Mouse (Mus musculus) cerebellum, adult 11 months (tissue): ENCODE measurements around the gene Trim8.

Experiments
- DNase-seq: peaks from one replicate; pipeline ENCODE4 v3.0.0; 2022

Trim8 gene

DNA sequence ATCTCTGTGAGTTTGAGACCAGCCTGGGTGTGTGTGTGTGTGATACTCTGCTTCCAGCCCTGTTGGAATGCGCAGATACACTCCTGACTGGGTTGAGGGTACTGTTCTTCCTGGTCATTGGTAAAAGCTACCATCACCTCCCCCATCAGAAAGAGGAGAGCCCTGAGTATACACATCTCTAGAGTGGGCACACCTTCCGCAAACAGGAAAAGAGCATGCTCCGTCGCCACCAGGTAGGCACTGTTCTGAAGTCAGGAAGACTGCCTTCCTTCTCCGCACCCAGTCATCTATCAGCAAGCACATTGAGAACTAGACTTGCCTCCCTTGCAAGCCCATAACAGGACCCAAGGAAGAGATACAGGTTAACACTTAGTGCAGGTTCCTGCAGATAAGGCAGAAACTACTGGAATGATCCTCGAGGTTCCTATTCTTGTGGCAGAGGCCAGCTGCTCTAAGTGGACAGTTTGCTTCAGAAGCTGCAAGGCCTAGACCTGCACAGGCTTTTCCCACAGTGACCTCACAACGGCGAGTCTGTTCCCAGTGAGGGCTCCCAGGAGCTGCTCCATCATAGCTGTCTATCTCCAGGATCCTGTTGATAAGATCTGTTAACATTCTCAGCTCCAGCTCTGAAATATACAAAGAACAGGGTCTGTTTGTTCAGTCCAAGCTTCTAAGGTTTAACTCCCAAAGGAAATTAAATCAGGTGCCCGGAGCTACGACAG lies 20.7 kb upstream of the Trim8 start:
- no peak for DNase-seq

DNA sequence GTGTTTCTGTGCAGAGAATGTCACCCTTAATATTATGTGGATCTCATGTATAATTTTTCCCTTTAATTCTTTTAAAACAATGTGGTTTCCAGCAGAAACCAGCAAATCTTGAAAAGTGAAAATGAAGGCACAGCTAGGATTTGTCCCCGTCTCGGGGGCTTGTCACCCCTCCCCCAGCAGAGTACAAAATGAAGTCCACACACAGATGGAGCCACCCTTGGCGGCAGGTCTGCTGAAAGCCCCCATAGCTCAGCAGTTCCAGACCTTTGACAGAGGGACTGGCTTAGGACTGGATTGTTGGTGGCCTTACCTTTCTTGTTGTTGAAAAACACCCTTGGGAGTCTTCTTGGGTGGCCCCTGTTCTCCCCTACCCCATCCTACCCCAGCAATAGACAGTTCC lies 20.1 kb upstream of the Trim8 start:
- no peak for DNase-seq

DNA sequence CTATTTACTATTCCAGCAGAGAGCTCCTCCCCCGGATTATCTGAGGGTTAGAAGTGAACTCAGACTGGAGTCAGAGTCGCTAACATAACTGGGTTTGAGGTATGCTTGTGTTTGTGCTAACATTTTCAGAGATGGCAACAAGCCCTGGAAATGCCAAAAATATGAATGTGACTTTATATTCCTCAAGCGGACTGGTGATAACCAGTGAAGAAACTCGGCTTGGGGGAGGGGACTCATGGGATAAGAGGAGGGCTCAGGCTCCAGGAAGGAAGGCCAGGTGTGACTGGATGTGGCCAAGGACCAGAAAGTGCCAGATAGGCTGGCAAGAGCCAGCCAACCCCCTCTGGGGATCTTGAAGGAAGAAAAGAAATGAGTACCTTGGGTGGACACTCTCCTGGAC lies 19.7 kb upstream of the Trim8 start:
- DNase-seq: no peak

- no peak for DNase-seq
Measured at GRCm38 (mm10) chr19:46482896-46483516, 18.5 kb upstream of the Trim8 start.

DNA sequence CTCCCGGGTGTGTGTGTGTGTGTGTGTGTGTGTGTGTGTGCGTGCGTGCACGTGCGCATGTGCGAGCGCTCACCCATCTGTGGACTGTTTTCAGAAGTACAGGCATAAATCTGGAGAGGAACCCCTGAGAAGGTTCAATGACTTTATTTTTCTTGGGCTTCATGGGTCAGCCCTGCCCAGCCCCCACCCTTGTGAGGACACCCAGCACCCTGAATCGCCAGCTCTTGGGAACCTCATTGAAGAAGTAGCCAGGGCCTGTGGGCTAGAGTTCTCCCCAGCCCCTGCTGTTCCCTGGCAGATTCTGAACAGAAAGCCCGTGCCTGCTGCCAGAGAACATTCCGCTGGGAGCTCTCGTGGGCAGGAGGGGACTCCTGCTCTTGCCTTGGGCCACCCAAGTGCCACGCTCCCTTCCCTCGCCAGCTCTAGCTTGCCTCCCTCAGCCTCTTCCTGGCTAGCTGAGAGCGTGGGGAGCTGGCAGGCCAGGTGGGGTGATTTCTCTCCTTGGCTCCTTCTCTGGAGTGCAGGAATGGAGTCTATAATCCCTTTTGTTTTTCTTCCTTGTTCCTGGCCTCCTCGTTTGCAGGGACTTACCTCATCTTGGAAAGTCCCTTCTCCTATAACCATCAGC lies 17.7 kb upstream of the Trim8 start:
- DNase-seq: no peak

DNA sequence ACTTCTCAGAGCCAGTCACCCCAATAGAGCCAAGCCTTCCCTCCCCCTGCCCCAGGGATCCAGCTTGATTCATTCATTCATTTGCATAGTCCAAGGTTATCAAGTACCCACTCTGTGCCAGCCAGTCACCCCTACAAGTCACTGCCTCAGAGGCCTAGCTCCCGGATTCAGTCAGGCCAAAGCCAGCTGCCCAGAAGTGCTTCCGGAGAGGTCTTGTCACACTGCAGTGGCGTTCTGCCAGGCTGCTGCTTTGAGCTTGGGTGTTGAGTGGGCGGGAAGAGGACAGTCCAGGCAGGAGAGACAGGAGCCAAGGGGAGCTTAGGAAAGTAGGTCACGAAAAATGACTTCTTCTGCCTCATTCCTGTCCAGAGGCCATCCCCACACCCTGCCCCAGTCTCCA lies 17.0 kb upstream of the Trim8 start:
- no peak for DNase-seq

DNA sequence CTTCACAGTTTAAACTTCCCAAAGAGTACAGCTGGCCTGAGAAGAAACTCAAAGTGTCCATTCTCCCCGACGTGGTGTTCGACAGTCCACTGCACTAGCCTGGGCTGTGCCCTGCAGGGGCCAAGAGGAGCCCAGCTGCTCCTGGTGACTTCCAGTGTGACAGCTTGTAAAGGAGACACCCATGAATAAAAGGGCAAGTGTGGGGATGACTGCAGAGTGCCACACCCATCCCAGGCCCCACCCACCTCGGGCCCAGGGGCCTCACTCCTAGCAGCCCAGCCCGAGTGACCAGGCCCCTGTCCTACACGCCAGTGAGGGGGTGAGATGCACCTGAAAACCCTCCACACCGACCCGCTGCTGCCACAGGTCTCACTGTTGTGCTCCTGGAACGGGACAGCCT lies 15.7 kb upstream of the Trim8 start:
- no peak for DNase-seq

GRCm38 (mm10) chr19:46486709-46487108 lies 14.8 kb upstream of the Trim8 start:
- no peak for DNase-seq

DNA sequence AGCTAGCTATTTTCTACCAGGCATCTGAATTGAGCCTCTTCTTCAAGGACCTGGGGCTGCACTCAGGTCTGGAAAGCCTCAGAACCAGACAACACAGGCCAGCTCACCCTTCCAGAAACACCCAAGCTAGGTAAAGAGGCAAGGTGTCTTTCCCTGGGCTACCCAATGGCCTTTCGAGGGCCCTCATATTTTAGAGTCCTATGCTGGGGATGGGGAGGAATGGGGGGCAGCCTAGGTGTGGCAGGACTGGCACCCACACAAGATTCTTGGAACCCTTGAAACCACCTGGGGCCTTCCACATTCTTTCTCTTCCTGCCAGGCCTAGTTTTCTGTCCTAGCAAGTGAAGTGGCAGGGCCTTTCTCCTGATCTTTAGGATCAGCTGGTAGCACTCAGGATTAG lies 12.1 kb upstream of the Trim8 start:
- no peak for DNase-seq

GRCm38 (mm10) chr19:46490634-46491033 lies 10.9 kb upstream of the Trim8 start:
- DNase-seq: no peak

- DNase-seq: no peak
Measured at GRCm38 (mm10) chr19:46495136-46495535, 6.4 kb upstream of the Trim8 start.

DNA sequence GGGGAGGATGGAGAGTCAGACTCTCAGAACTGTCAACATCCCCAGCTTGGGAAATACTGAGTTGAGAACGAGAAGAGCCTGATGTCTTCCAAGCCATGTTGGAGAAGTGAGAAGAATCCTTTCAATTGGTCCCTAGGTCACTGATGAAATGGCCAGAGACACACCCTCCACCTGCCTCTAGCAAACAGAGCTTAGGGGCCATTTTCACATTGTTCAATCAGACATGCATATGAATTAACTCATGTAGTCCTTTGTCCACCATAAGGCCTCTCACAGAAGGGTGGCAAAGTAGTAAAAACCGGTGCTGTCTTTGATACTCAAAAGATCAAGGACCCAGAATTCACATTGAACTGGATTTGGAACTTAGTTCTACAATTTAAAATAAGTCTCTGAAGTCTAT lies 4.3 kb upstream of the Trim8 start:
- no peak for DNase-seq

GRCm38 (mm10) chr19:46499539-46499835 lies 2.0 kb upstream of the Trim8 start:
- no peak for DNase-seq

GRCm38 (mm10) chr19:46499836-46500580 lies 1.5 kb upstream of the Trim8 start:
- peak; percentile 95 for DNase-seq

GRCm38 (mm10) chr19:46500581-46501341 lies 741 bp upstream of the Trim8 start:
- DNase-seq: peak; percentile 65

DNA sequence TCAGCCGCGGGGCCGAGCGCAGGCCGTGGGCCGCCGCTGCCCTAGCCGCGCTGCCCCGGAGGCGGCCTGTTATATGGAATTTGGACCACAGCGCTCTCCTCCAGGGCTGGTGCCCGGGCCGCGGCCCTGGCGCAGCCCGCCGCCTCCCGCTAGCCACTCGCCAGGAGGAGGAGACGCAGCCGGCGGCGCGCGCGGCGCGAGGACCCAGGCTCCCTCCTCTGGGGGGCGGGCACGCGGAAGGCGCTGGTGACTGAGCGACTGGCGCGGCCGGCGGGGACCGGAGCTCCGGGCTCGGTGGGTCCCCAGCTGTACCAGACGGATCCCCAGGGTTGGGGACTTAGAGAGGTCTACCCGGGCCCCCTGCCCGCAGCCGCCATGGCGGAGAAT lies 560 bp downstream of the Trim8 start:
- peak; percentile 73 for DNase-seq

GRCm38 (mm10) chr19:46502471-46503166 lies 1.1 kb downstream of the Trim8 start:
- DNase-seq: peak; percentile 84

DNA sequence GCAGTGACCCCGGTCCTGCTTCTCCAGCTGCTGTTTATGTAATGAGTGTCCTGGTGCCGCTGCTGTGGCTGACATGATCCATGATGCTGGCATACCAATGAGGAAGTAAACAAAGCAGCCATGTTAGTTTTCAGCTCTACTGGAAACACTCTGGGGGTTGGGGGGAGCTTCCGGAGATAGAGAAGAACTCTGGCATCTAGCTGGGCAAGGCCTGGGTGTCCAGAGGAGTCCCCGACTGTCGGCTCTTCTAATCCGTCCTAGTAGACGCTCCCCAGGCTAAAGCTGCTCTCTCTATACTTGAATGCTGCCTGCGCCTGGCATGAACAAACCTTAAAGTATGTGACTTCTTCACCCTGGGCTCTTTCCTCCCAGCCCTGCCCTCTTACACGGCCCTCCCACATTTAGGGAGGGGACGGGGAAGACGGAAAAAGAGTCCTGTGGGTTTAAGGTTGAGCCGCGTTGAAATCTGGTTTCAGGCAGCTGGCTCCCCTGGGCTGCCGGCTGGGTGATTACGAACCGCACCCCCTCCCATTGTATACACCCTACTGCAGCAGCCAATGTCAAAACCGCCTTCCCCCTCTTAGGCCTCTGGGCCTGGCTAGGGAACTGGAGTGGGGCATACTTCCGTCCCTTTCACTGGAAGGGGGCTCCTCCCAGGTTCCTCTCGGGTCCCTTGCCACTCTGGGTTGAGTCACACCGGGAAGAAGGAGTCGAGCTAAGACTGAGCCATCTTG lies 2.0 kb downstream of the Trim8 start:
- DNase-seq: no peak

GRCm38 (mm10) chr19:46504085-46504552 lies 2.6 kb downstream of the Trim8 start:
- DNase-seq: no peak

DNA sequence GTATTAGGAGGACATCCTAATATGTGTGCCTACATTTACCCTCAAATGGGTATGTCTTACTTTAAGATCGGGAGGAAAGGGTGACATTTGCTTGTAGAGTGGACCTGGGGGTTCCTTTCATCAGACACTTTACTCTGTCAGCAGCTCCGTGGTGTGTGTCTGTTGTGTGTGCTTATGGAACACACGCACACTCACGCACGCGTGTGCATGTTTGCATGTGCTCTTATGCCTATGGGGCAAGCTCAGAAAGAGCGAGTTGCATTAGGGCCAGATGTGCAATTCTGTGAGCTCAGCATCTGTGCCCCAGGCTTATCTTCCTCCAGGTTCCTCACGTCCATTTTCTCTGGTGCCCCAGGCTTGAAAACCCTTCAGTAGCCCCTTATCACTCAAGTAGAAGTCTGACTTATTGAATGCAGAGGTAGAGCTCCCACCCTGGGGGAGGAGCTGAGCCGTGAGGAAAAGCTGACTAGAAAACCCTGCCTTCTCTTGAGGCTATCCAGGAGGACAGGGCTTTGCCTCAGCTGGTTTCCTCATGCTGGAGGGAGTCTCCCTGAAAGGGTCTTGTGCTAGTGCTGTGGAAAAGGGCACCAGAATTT lies 3.4 kb downstream of the Trim8 start:
- no peak for DNase-seq
